Mouse (Mus musculus) lung, embryonic 14.5 days (tissue): Measurements from ENCODE around the gene Cc2d2a. TPM values are rescaled to one million over a fixed set of nuclear protein-coding genes. Genes with fewer than 3 reads are reported as not detected.

Experiments
- ATAC-seq: fragments of 200-750 bp; cut with Nextera tagmentation; 2 replicates; pipeline ENCODE4 v1.8.0; 2017; ENCODE audit warnings: mild to moderate bottlenecking, moderate TSS enrichment, moderate library complexity; ENCODE audit not compliant: insufficient read depth
- DNase-seq: peaks from one replicate; pipeline ENCODE4 v3.0.0-alpha.2; 2015
- H3K27ac ChIP-seq: fragments of 300-500 bp; sonication (generic); 2 replicates; pipeline ENCODE4 v1.5.1; 2014; ENCODE audit warnings: low read depth, mild to moderate bottlenecking, moderate library complexity
- H3K27me3 ChIP-seq: fragments of 300-500 bp; sonication (generic); 2 replicates; pipeline ENCODE4 v1.6.1; 2014; ENCODE audit warnings: low read length, control low read depth; ENCODE audit not compliant: insufficient read depth
- H3K36me3 ChIP-seq: fragments of 300-500 bp; sonication (generic); 2 replicates; pipeline ENCODE4 v1.6.1; 2014; ENCODE audit warnings: control low read depth; ENCODE audit not compliant: insufficient read depth
- H3K4me1 ChIP-seq: fragments of 300-500 bp; sonication (generic); 2 replicates; pipeline ENCODE4 v1.6.1; 2014; ENCODE audit warnings: antibody characterized with exemption, control low read depth; ENCODE audit not compliant: insufficient read depth
- H3K4me2 ChIP-seq: fragments of 300-500 bp; sonication (generic); 2 replicates; pipeline ENCODE4 v1.6.1; 2014; ENCODE audit warnings: mild to moderate bottlenecking
- H3K4me3 ChIP-seq: fragments of 300-500 bp; sonication (generic); 2 replicates; pipeline ENCODE4 v1.5.1; 2014; ENCODE audit warnings: low read depth, low read length
- H3K9ac ChIP-seq: fragments of 300-500 bp; sonication (generic); 2 replicates; pipeline ENCODE4 v1.6.1; 2014
- H3K9me3 ChIP-seq: fragments of 300-500 bp; sonication (generic); 2 replicates; pipeline ENCODE4 v1.6.1; 2016; ENCODE audit warnings: low read depth, low read length, control low read depth
- CTCF ChIP-seq: IDR thresholded peaks from 2 replicates; pipeline ENCODE4 v1.5.1; 2016; ENCODE audit warnings: antibody characterized with exemption, low read depth
- WGBS: fragments of 180-500 bp; shearing (Covaris S2); extraction: QIAGEN DNeasy Blood & Tissue Kit; methylation state at CpG from one replicate; pipeline ENCODE4 v1.1.7; 2014; 5-methylcytosine and 5-hydroxymethylcytosine counted together
- polyA plus RNA-seq: library from polyadenylated mRNA; unstranded; fragments of >200 nt; fragmentation: Nextera tagmentation; extraction: Ambion mirVana; gene quantifications from 2 replicates; pipeline ENCODE4 v1.2.1, GENCODE M21; 2014

Gene Cc2d2a
- polyA plus RNA-seq, 1 experiment from 2014 or later, result 14.4 TPM

- TF ChIP-seq CTCF, result no peak
- ATAC-seq (no peak), DNase-seq (no peak)
- H3K4me2 ChIP-seq, result no peak overlapping the region
- no peaks in the 10 kb centered on the region for H3K4me1 ChIP-seq
- H3K9ac ChIP-seq, result no peak overlapping the region
- no peaks in the 10 kb centered on the region for H3K27me3 ChIP-seq
- peaks cover 95% of the 10 kb centered on the region for H3K36me3 ChIP-seq
- WGBS, result 91% methylated on average over 5 of the region's 5 CpGs
- H3K9me3 ChIP-seq, result no peaks in the 10 kb centered on the region
- no peak overlapping the region for H3K27ac ChIP-seq
- H3K4me3 ChIP-seq, result no peak overlapping the region
These were observed 23.3 kb downstream of the Cc2d2a start for GRCm38 (mm10) chr5:43685466-43685865.

- Histone ChIP-seq H3K27ac (no peak overlapping the region), H3K9ac (no peak overlapping the region), H3K4me1 (no peaks in the 10 kb centered on the region), H3K4me2 (no peak overlapping the region), H3K36me3 (peaks cover 77% of the 10 kb centered on the region), H3K27me3 (no peaks in the 10 kb centered on the region), H3K4me3 (no peak overlapping the region), H3K9me3 (no peaks in the 10 kb centered on the region)
- DNase-seq (no peak), ATAC-seq (no peak)
- 75% methylated on average over 4 of the region's 4 CpGs for WGBS
- no peak for TF ChIP-seq CTCF
These were observed 30.3 kb downstream of the Cc2d2a start for GRCm38 (mm10) chr5:43692489-43692888.

- Histone ChIP-seq H3K36me3 (peaks cover 64% of the 10 kb centered on the region), H3K27ac (no peak overlapping the region), H3K9me3 (no peaks in the 10 kb centered on the region), H3K9ac (no peak overlapping the region), H3K4me1 (no peaks in the 10 kb centered on the region), H3K4me2 (no peak overlapping the region), H3K4me3 (no peak overlapping the region), H3K27me3 (no peaks in the 10 kb centered on the region)
- DNase-seq (no peak), ATAC-seq (no peak)
- WGBS, result 83% methylated on average over 3 of the region's 3 CpGs
- TF ChIP-seq CTCF, result no peak
These were observed 35.0 kb downstream of the Cc2d2a start for GRCm38 (mm10) chr5:43697133-43697532.

GRCm38 (mm10) chr5:43699240-43699639, 37.1 kb downstream of the Cc2d2a start:
- peaks cover 78% of the 10 kb centered on the region for H3K36me3 ChIP-seq
- H3K4me1 ChIP-seq, result no peaks in the 10 kb centered on the region
- DNase-seq, result no peak
- H3K4me2 ChIP-seq, result no peak overlapping the region
- ATAC-seq, result no peak
- no peak overlapping the region for H3K9ac ChIP-seq
- no peaks in the 10 kb centered on the region for H3K27me3 ChIP-seq
- no peak for TF ChIP-seq CTCF
- H3K4me3 ChIP-seq, result no peak overlapping the region
- no peaks in the 10 kb centered on the region for H3K9me3 ChIP-seq
- no peak overlapping the region for H3K27ac ChIP-seq

GRCm38 (mm10) chr5:43721538-43722451, 59.6 kb downstream of the Cc2d2a start:
- 66% methylated on average over 5 of the region's 5 CpGs for WGBS
- peak; percentile 7 for DNase-seq
- ATAC-seq, result no peak

GRCm38 (mm10) chr5:43722452-43722783, 60.3 kb downstream of the Cc2d2a start:
- no peak for TF ChIP-seq CTCF
- H3K4me1 ChIP-seq, result no peaks in the 10 kb centered on the region
- H3K9me3 ChIP-seq, result no peaks in the 10 kb centered on the region
- 90% methylated on average over 6 of the region's 6 CpGs for WGBS
- no peak overlapping the region for H3K4me2 ChIP-seq
- ATAC-seq (no peak), DNase-seq (no peak)
- H3K27me3 ChIP-seq, result no peaks in the 10 kb centered on the region
- H3K9ac ChIP-seq, result no peak overlapping the region
- H3K36me3 ChIP-seq, result peaks cover 58% of the 10 kb centered on the region
- H3K4me3 ChIP-seq, result no peak overlapping the region
- H3K27ac ChIP-seq, result no peak overlapping the region

More at GRCm38 (mm10) chr5:43721538-43722451, 59.6 kb downstream of the Cc2d2a start:
- H3K4me2 ChIP-seq, result no peak overlapping the region
- H3K36me3 ChIP-seq, result peaks cover 64% of the 10 kb centered on the region
- no peak overlapping the region for H3K4me3 ChIP-seq
- H3K9ac ChIP-seq, result no peak overlapping the region
- no peak overlapping the region for H3K27ac ChIP-seq
- TF ChIP-seq CTCF, result no peak
- H3K27me3 ChIP-seq, result no peaks in the 10 kb centered on the region
- H3K9me3 ChIP-seq, result no peaks in the 10 kb centered on the region
- no peaks in the 10 kb centered on the region for H3K4me1 ChIP-seq

GRCm38 (mm10) chr5:43723830-43724229, 61.7 kb downstream of the Cc2d2a start:
- no peak for TF ChIP-seq CTCF
- Histone ChIP-seq H3K36me3 (peaks cover 50% of the 10 kb centered on the region), H3K4me2 (no peak overlapping the region), H3K9me3 (no peaks in the 10 kb centered on the region), H3K4me1 (no peaks in the 10 kb centered on the region), H3K27ac (no peak overlapping the region), H3K4me3 (no peak overlapping the region), H3K27me3 (no peaks in the 10 kb centered on the region), H3K9ac (no peak overlapping the region)
- ATAC-seq (no peak), DNase-seq (no peak)
- WGBS, result 80% methylated on average over 7 of the region's 7 CpGs
